Mouse (Mus musculus) heart, embryonic 14.5 days (tissue): Measurements from ENCODE around the gene Agpat4. TPM values are rescaled to one million over a fixed set of nuclear protein-coding genes. Genes with fewer than 3 reads are reported as not detected.
"Not testable (repeated sequence)": the region's sequence is repeated elsewhere in the genome, so short reads cannot be mapped to it uniquely, and the experiment has no call there.

Source experiments
- ATAC-seq: fragments of 200-750 bp; cut with Nextera tagmentation; 2 replicates; pipeline ENCODE4 v1.8.0; 2017; ENCODE audit warnings: low read depth, moderate TSS enrichment; ENCODE audit not compliant: insufficient number of reproducible peaks, insufficient read depth, low FRiP score
- H3K27ac ChIP-seq, 2 experiments: fragments of 200-500 bp in 1 of 2; fragments of 300-500 bp in 1 of 2; sonication (generic) in 1 of 2; replicated peaks in 1 of 2; 2 replicates each; pipeline ENCODE4 v1.5.1; 2012 to 2014; ENCODE audit warnings: low read depth in 2 of 2, low read length in 2 of 2, control low read depth in 1 of 2, mild to moderate bottlenecking in 1 of 2, mixed read lengths in 1 of 2; ENCODE audit not compliant: control insufficient read depth in 1 of 2, insufficient read depth in 1 of 2
- H3K27me3 ChIP-seq: fragments of 300-500 bp; sonication (generic); 2 replicates; pipeline ENCODE4 v1.6.1; 2014; ENCODE audit warnings: mild to moderate bottlenecking, low read length, control low read depth; ENCODE audit not compliant: control insufficient read depth, insufficient read depth
- H3K36me3 ChIP-seq: fragments of 300-500 bp; sonication (generic); 2 replicates; pipeline ENCODE4 v1.6.1; 2014; ENCODE audit warnings: mild to moderate bottlenecking, control low read depth, low read length, mixed read lengths; ENCODE audit not compliant: control insufficient read depth, insufficient read depth
- H3K4me1 ChIP-seq, 2 experiments: fragments of 200-500 bp in 1 of 2; fragments of 300-500 bp in 1 of 2; sonication (generic) in 1 of 2; 2 replicates each; pipeline ENCODE4 v1.6.1; 2012 to 2014; ENCODE audit warnings: low read length in 2 of 2, control low read depth in 1 of 2, mixed read lengths in 1 of 2; ENCODE audit not compliant: control insufficient read depth in 2 of 2, insufficient read depth in 2 of 2
- H3K4me2 ChIP-seq: fragments of 300-500 bp; sonication (generic); 2 replicates; pipeline ENCODE4 v1.6.1; 2014; ENCODE audit warnings: mild to moderate bottlenecking, low read length
- H3K4me3 ChIP-seq, 2 experiments: fragments of 200-500 bp in 1 of 2; fragments of 300-500 bp in 1 of 2; sonication (generic) in 1 of 2; 2 replicates each; pipeline ENCODE4 v1.5.1; 2012 to 2014; ENCODE audit warnings: low read length in 2 of 2, mild to moderate bottlenecking in 2 of 2, control low read depth in 1 of 2, low read depth in 1 of 2, moderate library complexity in 1 of 2; ENCODE audit not compliant: control insufficient read depth in 1 of 2, insufficient read depth in 1 of 2
- H3K9ac ChIP-seq: fragments of 300-500 bp; sonication (generic); 2 replicates; pipeline ENCODE4 v1.6.1; 2014; ENCODE audit warnings: mild to moderate bottlenecking, low read length
- H3K9me3 ChIP-seq: fragments of 300-500 bp; sonication (generic); 2 replicates; pipeline ENCODE4 v1.6.1; 2016; ENCODE audit warnings: low read length, control low read depth; ENCODE audit not compliant: control insufficient read depth
- WGBS: fragments of 180-500 bp; shearing (Covaris S2); extraction: QIAGEN DNeasy Blood & Tissue Kit; methylation state at CpG from one replicate; pipeline ENCODE4 v1.1.7; 2014; 5-methylcytosine and 5-hydroxymethylcytosine counted together
- polyA plus RNA-seq: library from polyadenylated mRNA; unstranded; fragments of >200 nt; fragmentation: Nextera tagmentation; extraction: Ambion mirVana; gene quantifications from 2 replicates; pipeline ENCODE4 v1.2.1, GENCODE M21; 2014

The Agpat4 gene
- polyA plus RNA-seq, 1 experiment from 2014 or later = 11.0 TPM

DNA sequence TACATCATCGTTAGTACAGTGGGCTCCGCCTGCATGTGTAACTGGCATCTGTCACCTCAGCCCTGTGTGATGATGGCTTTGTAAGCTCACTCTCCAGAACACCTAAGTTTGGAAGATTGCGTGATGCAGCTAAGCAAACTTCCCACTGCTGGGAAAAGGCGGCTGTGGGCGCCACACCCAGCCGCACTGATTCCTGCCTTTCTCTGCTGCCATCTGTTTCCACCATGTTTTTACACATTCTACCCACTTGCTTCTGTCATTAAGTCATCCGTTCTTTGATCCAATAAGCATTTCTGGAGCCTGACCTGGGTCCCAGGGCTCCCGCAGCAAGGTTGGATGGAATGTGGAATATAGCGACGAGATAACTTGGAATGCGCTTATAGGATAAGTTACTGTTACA lies 93.4 kb downstream of the Agpat4 start:
- no peak overlapping the region for H3K4me3 ChIP-seq
- H3K4me1 ChIP-seq = peaks cover 0 to 3% of the 10 kb centered on the region in 2 experiments; a peak in 2 of 4 replicates
- H3K4me2 ChIP-seq = no peak overlapping the region
- peaks cover 38% of the 10 kb centered on the region for H3K36me3 ChIP-seq
- H3K27me3 ChIP-seq = no peaks in the 10 kb centered on the region
- H3K9ac ChIP-seq = no peak overlapping the region
- H3K27ac ChIP-seq = no peak overlapping the region
- no peaks in the 10 kb centered on the region for H3K9me3 ChIP-seq
- ATAC-seq = no peak
- WGBS = 84% methylated on average over 11 of the region's 11 CpGs

DNA sequence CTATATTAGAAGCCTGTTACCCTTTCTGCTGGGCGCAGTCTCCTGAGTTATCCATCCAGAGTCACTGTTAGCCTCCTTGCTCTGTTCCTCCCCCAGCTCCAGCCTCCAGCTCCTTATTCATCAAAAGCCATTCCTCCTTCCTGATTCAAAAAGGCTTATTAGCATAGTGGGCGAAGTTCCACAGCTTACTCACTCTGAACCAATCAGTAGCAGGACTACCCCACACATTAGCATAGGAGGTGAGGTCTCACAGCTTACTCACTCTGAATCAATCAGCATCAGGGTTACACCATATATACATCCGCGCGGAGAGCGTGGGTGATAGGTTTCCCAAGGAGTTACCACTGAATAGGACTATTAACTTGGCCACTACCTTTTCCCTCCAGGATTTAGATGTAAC lies 93.8 kb downstream of the Agpat4 start:
- peaks cover 42% of the 10 kb centered on the region for H3K36me3 ChIP-seq

DNA sequence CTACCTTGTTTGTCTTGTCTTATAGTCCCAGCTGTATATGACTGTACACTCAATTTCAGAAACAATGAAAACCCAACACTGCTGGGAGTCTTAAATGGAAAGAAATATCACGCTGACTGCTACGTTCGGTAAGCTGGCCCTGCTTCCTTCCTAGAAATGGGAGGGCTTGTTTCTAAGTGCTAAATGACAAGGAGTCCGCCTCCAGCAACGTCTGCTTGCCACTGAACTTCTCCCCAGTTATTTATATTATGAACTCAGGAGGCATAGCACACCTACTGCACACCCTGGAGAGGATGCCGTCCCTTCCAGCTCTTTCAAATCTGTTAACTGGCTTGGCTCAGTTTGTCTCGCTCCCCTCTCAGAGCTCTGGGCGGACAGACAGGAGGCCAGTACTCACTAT lies 94.9 kb downstream of the Agpat4 start:
- peaks cover 0 to 3% of the 10 kb centered on the region in 2 experiments; a peak in 1 of 4 replicates for H3K4me1 ChIP-seq
- no peak overlapping the region for H3K9ac ChIP-seq
- no peak for ATAC-seq
- peaks cover 46% of the 10 kb centered on the region for H3K36me3 ChIP-seq
- H3K4me2 ChIP-seq = no peak overlapping the region
- no peaks in the 10 kb centered on the region for H3K27me3 ChIP-seq
- WGBS = 80% methylated on average over 8 of the region's 8 CpGs
- H3K4me3 ChIP-seq = no peak overlapping the region
- H3K9me3 ChIP-seq = no peaks in the 10 kb centered on the region
- H3K27ac ChIP-seq = no peak overlapping the region

More for the DNA sequence above, 93.8 kb downstream of the Agpat4 start:
- no peaks in the 10 kb centered on the region for H3K9me3 ChIP-seq
- no peak overlapping the region for H3K27ac ChIP-seq
- no peak overlapping the region for H3K4me3 ChIP-seq
- H3K9ac ChIP-seq = no peak overlapping the region
- no peak overlapping the region for H3K4me2 ChIP-seq
- no peaks in the 10 kb centered on the region for H3K27me3 ChIP-seq
- H3K4me1 ChIP-seq = peaks cover 0 to 3% of the 10 kb centered on the region in 2 experiments; a peak in 2 of 4 replicates
- WGBS = 84% methylated on average over 6 of the region's 6 CpGs
- ATAC-seq = no peak

DNA sequence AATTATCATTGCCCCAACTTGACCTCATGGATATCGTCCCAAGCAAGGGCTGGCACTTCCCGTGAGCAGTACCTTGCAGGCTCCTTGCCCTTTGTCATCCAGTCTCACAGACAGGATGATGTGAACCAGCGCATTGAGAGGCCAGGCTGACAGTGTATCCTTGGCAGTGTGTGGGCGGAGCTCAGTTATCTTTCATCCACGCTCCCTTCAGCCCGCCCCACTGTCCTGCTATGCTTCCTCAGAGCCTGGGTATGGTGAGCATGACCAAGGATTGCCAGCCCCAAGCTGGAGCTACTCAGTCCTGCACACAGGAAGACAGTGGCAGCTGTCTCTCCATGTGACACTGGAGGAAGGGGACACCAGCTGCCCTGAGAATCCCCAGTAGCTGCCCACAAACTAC lies 97.7 kb downstream of the Agpat4 start:
- H3K4me1 ChIP-seq = peaks cover 0 to 3% of the 10 kb centered on the region in 2 experiments; a peak in 1 of 4 replicates
- H3K27ac ChIP-seq = no peak overlapping the region
- no peak for ATAC-seq
- H3K9ac ChIP-seq = no peak overlapping the region
- no peak overlapping the region for H3K4me2 ChIP-seq
- peaks cover 67% of the 10 kb centered on the region for H3K36me3 ChIP-seq
- no peaks in the 10 kb centered on the region for H3K9me3 ChIP-seq
- WGBS = 32% methylated on average over 6 of the region's 6 CpGs
- no peaks in the 10 kb centered on the region for H3K27me3 ChIP-seq
- H3K4me3 ChIP-seq = no peak overlapping the region

DNA sequence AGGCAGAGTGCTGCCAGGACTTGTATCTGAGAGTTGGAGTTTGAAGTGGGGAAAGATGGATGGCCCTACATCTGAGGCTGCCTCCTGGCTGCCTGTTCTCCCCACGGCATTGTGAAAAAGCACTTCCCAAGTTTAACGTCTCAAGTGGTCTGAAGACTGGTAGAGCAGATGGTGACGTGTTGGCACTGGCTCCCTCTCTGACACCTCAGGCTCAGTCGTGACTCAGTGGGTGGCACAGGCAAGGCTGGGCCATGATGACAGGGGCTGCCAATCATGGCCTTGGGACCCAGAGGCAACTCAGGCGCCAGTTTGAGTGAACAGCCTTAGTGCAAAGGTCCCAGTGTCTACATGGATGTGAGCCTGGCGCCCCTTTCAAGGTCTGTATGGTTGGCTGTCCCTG lies 103.4 kb downstream of the Agpat4 start:
- Histone ChIP-seq H3K4me2 (no peak overlapping the region), H3K27me3 (no peaks in the 10 kb centered on the region), H3K9ac (no peak overlapping the region), H3K4me3 (no peak overlapping the region), H3K9me3 (no peaks in the 10 kb centered on the region), H3K36me3 (peaks cover 61% of the 10 kb centered on the region), H3K27ac (no peak overlapping the region), H3K4me1 (peaks cover 0 to 2% of the 10 kb centered on the region in 2 experiments; a peak in 1 of 4 replicates)
- WGBS = 53% methylated on average over 6 of the region's 6 CpGs
- no peak for ATAC-seq

DNA sequence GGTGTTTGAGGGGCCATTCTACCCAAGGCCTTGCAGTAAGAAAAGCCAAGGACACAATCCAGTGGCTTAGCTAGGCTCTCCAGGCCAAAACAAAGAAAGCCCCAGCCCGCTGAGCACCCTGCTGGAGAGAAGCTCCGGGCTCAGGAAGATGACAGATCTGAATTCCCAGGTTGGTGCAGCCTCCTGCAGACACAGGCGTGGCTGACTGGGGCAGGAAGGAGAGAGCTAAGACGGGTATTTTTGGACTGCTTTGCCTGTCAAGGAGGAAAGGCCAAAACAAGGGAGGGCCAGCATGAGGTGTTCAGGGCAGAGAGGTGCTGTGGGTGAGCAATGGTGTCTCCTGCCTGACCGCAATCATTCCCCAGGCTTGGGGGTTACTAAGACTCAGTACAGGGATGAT lies 105.2 kb downstream of the Agpat4 start:
- Histone ChIP-seq H3K27ac (no peak overlapping the region), H3K9ac (no peak overlapping the region), H3K4me1 (peaks cover 0 to 2% of the 10 kb centered on the region in 2 experiments; a peak in 1 of 4 replicates), H3K27me3 (no peaks in the 10 kb centered on the region), H3K36me3 (peaks cover 68% of the 10 kb centered on the region), H3K4me2 (no peak overlapping the region), H3K4me3 (no peak overlapping the region), H3K9me3 (no peaks in the 10 kb centered on the region)
- WGBS = 62% methylated on average over 5 of the region's 5 CpGs
- no peak for ATAC-seq

DNA sequence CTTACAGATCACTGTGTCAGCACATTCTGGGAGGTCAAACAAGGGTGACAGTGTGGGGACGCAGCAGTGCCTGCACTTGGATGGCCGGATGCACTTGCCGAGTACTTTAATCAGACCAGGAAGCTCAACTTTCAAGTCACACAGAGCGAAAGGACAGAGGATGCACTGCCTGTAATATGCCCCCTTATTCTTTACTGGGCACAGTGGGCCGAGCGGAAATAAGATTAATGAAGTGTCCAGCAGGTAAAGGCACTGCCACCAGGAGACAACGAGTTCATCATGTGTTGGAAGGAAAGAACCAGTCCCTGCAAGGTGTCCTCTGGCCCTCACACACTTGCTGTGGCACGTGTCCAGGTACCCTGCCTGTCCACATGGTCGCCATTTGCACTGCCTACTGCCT lies 105.6 kb downstream of the Agpat4 start:
- H3K36me3 ChIP-seq = peaks cover 68% of the 10 kb centered on the region
- no peaks in the 10 kb centered on the region for H3K27me3 ChIP-seq
- H3K4me2 ChIP-seq = no peak overlapping the region
- H3K27ac ChIP-seq = no peak overlapping the region
- H3K9ac ChIP-seq = no peak overlapping the region
- ATAC-seq = no peak
- H3K4me3 ChIP-seq = no peak overlapping the region
- H3K9me3 ChIP-seq = no peaks in the 10 kb centered on the region
- WGBS = 73% methylated on average over 8 of the region's 9 CpGs
- H3K4me1 ChIP-seq = peaks cover 0 to 2% of the 10 kb centered on the region in 2 experiments; a peak in 1 of 4 replicates

DNA sequence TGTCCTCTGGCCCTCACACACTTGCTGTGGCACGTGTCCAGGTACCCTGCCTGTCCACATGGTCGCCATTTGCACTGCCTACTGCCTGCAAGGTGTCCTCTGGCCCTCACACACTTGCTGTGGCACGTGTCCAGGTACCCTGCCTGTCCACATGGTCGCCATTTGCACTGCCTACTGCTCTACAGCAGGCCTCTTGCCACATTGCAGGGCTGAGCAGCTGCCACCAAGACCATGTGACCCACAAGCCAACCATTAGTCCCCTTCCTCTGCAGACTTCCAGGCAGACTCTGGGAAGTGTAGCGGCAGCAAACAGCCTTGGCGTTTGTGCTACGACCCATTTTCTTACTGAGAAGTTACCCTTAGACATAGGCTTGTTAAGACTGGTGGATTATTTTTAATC lies 106.0 kb downstream of the Agpat4 start:
- H3K9ac ChIP-seq, H3K4me1 ChIP-seq, H3K9me3 ChIP-seq, ATAC-seq, H3K4me2 ChIP-seq, H3K4me3 ChIP-seq, H3K27ac ChIP-seq, H3K27me3 ChIP-seq: not testable (repeated sequence)
- 88% methylated on average over 5 of the region's 7 CpGs for WGBS
- peaks cover 68% of the 10 kb centered on the region for H3K36me3 ChIP-seq
